ENCODE assay signal across 8 mouse cellular contexts in the genomic region with DNA sequence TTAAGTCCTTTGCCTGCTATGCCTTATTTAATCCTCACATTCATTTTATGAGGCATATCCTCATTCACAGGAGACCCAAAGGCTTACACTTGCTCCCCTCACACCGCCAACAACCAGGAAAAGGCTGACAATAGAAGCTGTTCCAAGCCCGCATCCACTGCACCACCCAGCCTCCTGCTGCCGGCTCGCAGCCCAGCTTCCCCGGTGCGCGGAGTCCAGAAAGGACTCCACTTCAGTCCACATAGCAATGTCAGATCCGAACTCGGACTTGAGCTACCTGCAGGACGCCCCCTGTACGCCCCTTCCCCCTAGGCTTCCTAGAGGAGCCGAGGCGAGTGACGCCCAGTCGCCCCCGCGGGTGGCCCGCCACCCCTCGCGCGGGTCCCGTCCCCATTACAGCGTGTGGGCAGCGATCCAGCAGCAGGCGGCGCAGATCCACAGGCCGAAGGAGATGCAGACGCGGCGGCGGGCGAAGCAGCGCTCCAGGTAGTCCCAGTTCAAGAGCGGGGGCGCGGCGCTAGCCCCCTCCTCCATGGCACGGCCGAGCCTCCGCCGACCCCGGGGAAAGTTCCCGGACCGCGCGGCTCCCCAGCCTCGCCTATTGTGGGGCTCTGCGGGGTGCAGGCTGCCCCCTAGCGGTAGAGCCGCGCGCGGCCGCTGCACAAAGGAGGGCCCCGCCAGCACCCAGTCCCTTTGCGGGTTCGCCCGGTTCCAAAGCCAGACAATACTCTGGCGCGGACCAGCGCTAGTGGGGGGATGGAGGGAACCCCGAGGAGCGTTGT. TPM values are rescaled to one million over a fixed set of nuclear protein-coding genes. Genes with fewer than 3 reads are reported as not detected.
DNase-seq lines count a peak whose midpoint lies in the region; ATAC-seq lines count a peak whose summit lies in the region.

No protein-coding gene starts in this region.

- H3K27ac ChIP-seq in embryonic facial prominence, embryonic 11.5 days (replicated peaks; ENCODE audit: low read depth, low read length), result no peak overlapping the region
- H3K27ac ChIP-seq in limb, embryonic 10.5 days, result peak overlapping the region; percentile 97
- H3K27ac ChIP-seq in midbrain, embryonic 12.5 days (replicated peaks), result peak overlapping the region; percentile 75

- H3K36me3 ChIP-seq in embryonic facial prominence, embryonic 11.5 days (replicated peaks; ENCODE audit: control insufficient read depth, insufficient read depth, low read depth, low read length), result peaks cover 4% of the 10 kb centered on the region; the same call in 1 of the 2 replicates
- H3K36me3 ChIP-seq in limb, embryonic 10.5 days, result peaks cover 29% of the 10 kb centered on the region
- H3K36me3 ChIP-seq in midbrain, embryonic 12.5 days, result peaks cover 18% of the 10 kb centered on the region

- H3K27me3 ChIP-seq in embryonic facial prominence, embryonic 11.5 days (ENCODE audit: control insufficient read depth, insufficient read depth, low read length), result no peaks in the 10 kb centered on the region
- peaks cover 13% of the 10 kb centered on the region; the same call in 1 of the 2 replicates for H3K27me3 ChIP-seq in limb, embryonic 10.5 days (ENCODE audit: low read depth, poor library complexity, severe bottlenecking)
- peaks cover 8% of the 10 kb centered on the region; the same call in 1 of the 2 replicates for H3K27me3 ChIP-seq in midbrain, embryonic 12.5 days

- peak; percentile 75 for DNase-seq in 3134 (ENCODE audit: extremely low read depth, insufficient read length, low spot score)
- DNase-seq in adrenal gland, postnatal 14 days, result peak; percentile 84
- peak; percentile 87 for DNase-seq in embryonic facial prominence, embryonic 11.5 days (ENCODE audit: low spot score)
- peak; percentile 82 to 86 for DNase-seq in heart, adult 18-20 months
- DNase-seq in kidney, adult 11 months, result peak; percentile 53
- peak; percentile 91 for DNase-seq in limb, embryonic 10.5 days (ENCODE audit: low spot score)
- DNase-seq in skeletal muscle tissue, adult 2 months (ENCODE audit: low read depth, low spot score), result peak; percentile 25

- WGBS in embryonic facial prominence, embryonic 11.5 days, result under 1% methylated on average over 63 of the region's 63 CpGs
- WGBS in limb, embryonic 10.5 days, result 1% methylated on average over 63 of the region's 63 CpGs
- WGBS in midbrain, embryonic 12.5 days, result under 1% methylated on average over 52 of the region's 63 CpGs

- peak overlapping the region; percentile 74 for H3K4me2 ChIP-seq in embryonic facial prominence, embryonic 11.5 days (ENCODE audit: low read depth, low read length)
- peak overlapping the region; percentile 66 for H3K4me2 ChIP-seq in midbrain, embryonic 12.5 days (replicated peaks)

- no peaks in the 10 kb centered on the region for H3K9me3 ChIP-seq in embryonic facial prominence, embryonic 11.5 days (replicated peaks; ENCODE audit: control insufficient read depth, low read length)
- H3K9me3 ChIP-seq in limb, embryonic 10.5 days (replicated peaks), result no peaks in the 10 kb centered on the region
- H3K9me3 ChIP-seq in midbrain, embryonic 12.5 days, result peaks cover 6% of the 10 kb centered on the region

- H3K4me1 ChIP-seq in embryonic facial prominence, embryonic 11.5 days (ENCODE audit: control insufficient read depth, insufficient read depth, low read length), result no peaks in the 10 kb centered on the region
- peaks cover 22% of the 10 kb centered on the region for H3K4me1 ChIP-seq in limb, embryonic 10.5 days
- H3K4me1 ChIP-seq in midbrain, embryonic 12.5 days, result peaks cover 18% of the 10 kb centered on the region

- H3K9ac ChIP-seq in embryonic facial prominence, embryonic 11.5 days (replicated peaks; ENCODE audit: low read length), result peak overlapping the region; percentile 92
- peak overlapping the region; percentile 91 for H3K9ac ChIP-seq in midbrain, embryonic 12.5 days (replicated peaks)

- ATAC-seq in embryonic facial prominence, embryonic 11.5 days (replicated peaks; ENCODE audit: insufficient number of reproducible peaks, low FRiP score, low TSS enrichment, low read depth), result peak; percentile 89
- peak; percentile 90 for ATAC-seq in midbrain, embryonic 12.5 days (ENCODE audit: low FRiP score, low read depth)

- H3K4me3 ChIP-seq in embryonic facial prominence, embryonic 11.5 days (ENCODE audit: low read depth, low read length), result peak overlapping the region; percentile 57
- H3K4me3 ChIP-seq in limb, embryonic 10.5 days, result peak overlapping the region; percentile 85
- peak overlapping the region; percentile 77 for H3K4me3 ChIP-seq in midbrain, embryonic 12.5 days

RNA-seq across cellular contexts. Expression of a gene that starts 0.5 kb away (rescaled TPM):
- 6.0 and 9.1 TPM in 2 replicates for total RNA-seq in adrenal gland, postnatal 14 days (2021)
- 24.3 and 24.7 TPM in 2 replicates for polyA plus RNA-seq in embryonic facial prominence, embryonic 11.5 days (2014; fragmentation: Nextera tagmentation; extraction: Ambion mirVana)
- 1 to 10 TPM; 3.8 to 4.4 TPM for total RNA-seq in heart, adult 18-20 months (2021)
- polyA plus RNA-seq in limb, embryonic 10.5 days (2016; fragmentation: Nextera tagmentation; extraction: Ambion mirVana), result 18.9 and 21.6 TPM in 2 replicates
- 52.2 and 55.1 TPM in 2 replicates for polyA plus RNA-seq in midbrain, embryonic 12.5 days (2016; fragmentation: Nextera tagmentation; extraction: Ambion mirVana)

RNA-seq across cellular contexts. Expression of a gene that starts 37.2 kb away (rescaled TPM):
- total RNA-seq in adrenal gland, postnatal 14 days (2021), result 31.0 and 33.2 TPM in 2 replicates
- polyA plus RNA-seq in embryonic facial prominence, embryonic 11.5 days (2014; fragmentation: Nextera tagmentation; extraction: Ambion mirVana), result 78.0 and 87.0 TPM in 2 replicates
- 10 to 100 TPM; 19.5 to 23.4 TPM for total RNA-seq in heart, adult 18-20 months (2021)
- polyA plus RNA-seq in limb, embryonic 10.5 days (2016; fragmentation: Nextera tagmentation; extraction: Ambion mirVana), result 84.5 and 88.0 TPM in 2 replicates
- polyA plus RNA-seq in midbrain, embryonic 12.5 days (2016; fragmentation: Nextera tagmentation; extraction: Ambion mirVana), result 72.2 and 78.1 TPM in 2 replicates

RNA-seq across cellular contexts. Expression of a gene that starts 49.4 kb away (rescaled TPM):
- total RNA-seq in adrenal gland, postnatal 14 days (2021), result 33.6 and 48.4 TPM in 2 replicates
- 10.4 and 10.9 TPM in 2 replicates for polyA plus RNA-seq in embryonic facial prominence, embryonic 11.5 days (2014; fragmentation: Nextera tagmentation; extraction: Ambion mirVana)
- total RNA-seq in heart, adult 18-20 months (2021), result 10 to 100 TPM; 18.8 to 20.9 TPM
- 11.0 and 16.9 TPM in 2 replicates for polyA plus RNA-seq in limb, embryonic 10.5 days (2016; fragmentation: Nextera tagmentation; extraction: Ambion mirVana)
- 9.9 and 16.3 TPM in 2 replicates for polyA plus RNA-seq in midbrain, embryonic 12.5 days (2016; fragmentation: Nextera tagmentation; extraction: Ambion mirVana)

Comparison
In these comparisons a context has a peak if more than half of its experiments do, and no peak if none do; other contexts are left out.
1. DNase-seq: peak in every context shown above with its lines; median percentile 91 in limb, embryonic 10.5 days; 87 in embryonic facial prominence, embryonic 11.5 days; 84 in adrenal gland, postnatal 14 days; 84 in heart, adult 18-20 months; 75 in 3134; 53 in kidney, adult 11 months; 25 in skeletal muscle tissue, adult 2 months.